Mouse (Mus musculus): ENCODE results near the gene Hecw2. TPM values are rescaled to one million over a fixed set of nuclear protein-coding genes. Genes with fewer than 3 reads are reported as not detected.
A peak's percentile ranks its signal among the peaks of the same experiment; 100 is the strongest.

The Hecw2 gene
- polyA plus RNA-seq, 1 experiment from 2014 or later = 1.2 TPM

DNA sequence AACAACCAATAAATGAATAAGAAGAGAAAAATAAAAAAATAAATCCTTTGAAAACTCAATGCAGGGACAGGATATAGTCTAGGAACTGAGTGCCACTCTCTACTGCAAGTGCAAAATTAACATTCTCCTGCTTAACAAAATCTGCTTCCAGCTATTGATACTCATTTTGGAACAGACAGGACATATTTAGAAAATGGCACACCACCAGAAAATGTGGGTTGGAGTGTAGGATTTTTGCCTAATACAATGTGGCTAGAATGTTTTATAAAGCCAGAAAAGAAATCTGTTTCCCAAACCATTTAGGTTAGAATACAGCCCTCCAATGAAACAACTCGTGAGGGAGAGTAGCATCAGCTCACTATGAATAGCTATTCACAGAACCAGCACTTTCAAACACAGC, 129.5 kb downstream of the Hecw2 start:
- ATAC-seq (ENCODE audit: low FRiP score, low TSS enrichment) = no peak
- H3K36me3 ChIP-seq (ENCODE audit: control insufficient read depth, insufficient read depth, low read length) = no peaks in the 10 kb centered on the region
- no peaks in the 10 kb centered on the region for H3K9me3 ChIP-seq (ENCODE audit: control insufficient read depth, low read length)
- no peak overlapping the region for H3K4me3 ChIP-seq (ENCODE audit: low read depth, low read length)
- no peak for DNase-seq (ENCODE audit: low spot score)
- H3K9ac ChIP-seq (ENCODE audit: low read length) = no peak overlapping the region
- TF ChIP-seq CTCF (IDR thresholded peaks at IDR 0.05; ENCODE audit: low read depth) (no peak), EP300 (optimal IDR thresholded peaks at IDR 0.05) (no peak)
- H3K4me2 ChIP-seq (replicated peaks; ENCODE audit: low read depth) = no peak overlapping the region
- H3K27me3 ChIP-seq (ENCODE audit: control insufficient read depth, insufficient read depth, low read length) = no peaks in the 10 kb centered on the region
- no peak overlapping the region for H3K27ac ChIP-seq (replicated peaks)
- 56% methylated on average over 1 of the region's 1 CpGs for WGBS
- H3K4me1 ChIP-seq (replicated peaks; ENCODE audit: control insufficient read depth, insufficient read depth) = no peaks in the 10 kb centered on the region

- Histone ChIP-seq H3K9me3 (ENCODE audit: control insufficient read depth, low read length) (no peaks in the 10 kb centered on the region), H3K27me3 (ENCODE audit: control insufficient read depth, insufficient read depth, low read length) (no peaks in the 10 kb centered on the region), H3K9ac (ENCODE audit: low read length) (no peak overlapping the region), H3K27ac (replicated peaks) (no peak overlapping the region), H3K4me2 (replicated peaks; ENCODE audit: low read depth) (no peak overlapping the region), H3K4me3 (ENCODE audit: low read depth, low read length) (no peak overlapping the region), H3K36me3 (ENCODE audit: control insufficient read depth, insufficient read depth, low read length) (no peaks in the 10 kb centered on the region), H3K4me1 (replicated peaks; ENCODE audit: control insufficient read depth, insufficient read depth) (no peaks in the 10 kb centered on the region)
- DNase-seq (ENCODE audit: low spot score) (no peak), ATAC-seq (ENCODE audit: low FRiP score, low TSS enrichment) (no peak)
- WGBS = 96% methylated on average over 2 of the region's 2 CpGs
- TF ChIP-seq CTCF (IDR thresholded peaks at IDR 0.05; ENCODE audit: low read depth) (no peak), EP300 (optimal IDR thresholded peaks at IDR 0.05) (no peak)
Observed at GRCm38 (mm10) chr1:54061078-54061477, 133.9 kb downstream of the Hecw2 start.

- Histone ChIP-seq H3K4me3 (ENCODE audit: low read depth, low read length) (no peak overlapping the region), H3K4me1 (replicated peaks; ENCODE audit: control insufficient read depth, insufficient read depth) (no peaks in the 10 kb centered on the region), H3K27ac (replicated peaks) (no peak overlapping the region), H3K9ac (ENCODE audit: low read length) (no peak overlapping the region), H3K9me3 (ENCODE audit: control insufficient read depth, low read length) (no peaks in the 10 kb centered on the region), H3K36me3 (ENCODE audit: control insufficient read depth, insufficient read depth, low read length) (no peaks in the 10 kb centered on the region), H3K27me3 (ENCODE audit: control insufficient read depth, insufficient read depth, low read length) (no peaks in the 10 kb centered on the region), H3K4me2 (replicated peaks; ENCODE audit: low read depth) (no peak overlapping the region)
- DNase-seq (ENCODE audit: low spot score) = no peak
- WGBS = 47% methylated on average over 1 of the region's 1 CpGs
- no peak for TF ChIP-seq EP300 (optimal IDR thresholded peaks at IDR 0.05)
- no peak for TF ChIP-seq CTCF (IDR thresholded peaks at IDR 0.05; ENCODE audit: low read depth)
- no peak for ATAC-seq (ENCODE audit: low FRiP score, low TSS enrichment)
Observed at GRCm38 (mm10) chr1:54059731-54060130, 135.2 kb downstream of the Hecw2 start.

- Histone ChIP-seq H3K27me3 (ENCODE audit: control insufficient read depth, insufficient read depth, low read length) (no peaks in the 10 kb centered on the region), H3K27ac (replicated peaks) (no peak overlapping the region)
- no peak for ATAC-seq (ENCODE audit: low FRiP score, low TSS enrichment)
Observed at GRCm38 (mm10) chr1:54052771-54053170, 142.2 kb downstream of the Hecw2 start.

DNA sequence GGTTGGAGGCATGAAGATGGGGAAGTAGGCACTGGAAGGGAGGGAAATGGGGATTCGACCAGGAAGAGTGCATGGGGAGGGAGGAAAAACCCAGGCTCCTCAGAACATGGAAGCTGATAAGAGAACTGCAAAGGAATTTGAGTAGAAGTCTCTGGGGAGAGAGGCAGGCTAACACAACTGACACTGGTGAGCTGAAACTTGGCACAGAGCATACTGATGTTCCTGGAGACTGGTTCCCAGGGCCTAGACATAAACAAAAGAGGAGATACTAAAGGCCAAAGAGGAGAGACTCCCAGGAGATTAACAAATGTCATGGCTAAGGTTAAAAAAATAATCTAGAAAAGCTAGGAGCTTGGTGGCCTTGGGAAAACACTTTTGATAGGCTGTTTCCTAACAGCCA, 148.0 kb downstream of the Hecw2 start:
- no peaks in the 10 kb centered on the region for H3K9me3 ChIP-seq (ENCODE audit: control insufficient read depth, low read length)
- WGBS = 62% methylated on average over 1 of the region's 1 CpGs
- no peak overlapping the region for H3K27ac ChIP-seq (replicated peaks)
- no peaks in the 10 kb centered on the region for H3K27me3 ChIP-seq (ENCODE audit: control insufficient read depth, insufficient read depth, low read length)
- no peak overlapping the region for H3K9ac ChIP-seq (ENCODE audit: low read length)
- H3K4me3 ChIP-seq (ENCODE audit: low read depth, low read length) = no peak overlapping the region
- H3K4me2 ChIP-seq (replicated peaks; ENCODE audit: low read depth) = no peak overlapping the region
- no peaks in the 10 kb centered on the region for H3K4me1 ChIP-seq (replicated peaks; ENCODE audit: control insufficient read depth, insufficient read depth)
- H3K36me3 ChIP-seq (ENCODE audit: control insufficient read depth, insufficient read depth, low read length) = no peaks in the 10 kb centered on the region
- no peak for ATAC-seq (ENCODE audit: low FRiP score, low TSS enrichment)
- no peak for DNase-seq (ENCODE audit: low spot score)
- TF ChIP-seq EP300 (optimal IDR thresholded peaks at IDR 0.05) (no peak), CTCF (IDR thresholded peaks at IDR 0.05; ENCODE audit: low read depth) (no peak)

More at GRCm38 (mm10) chr1:54052771-54053170, 142.2 kb downstream of the Hecw2 start:
- Histone ChIP-seq H3K4me2 (replicated peaks; ENCODE audit: low read depth) (no peak overlapping the region), H3K4me1 (replicated peaks; ENCODE audit: control insufficient read depth, insufficient read depth) (no peaks in the 10 kb centered on the region), H3K36me3 (ENCODE audit: control insufficient read depth, insufficient read depth, low read length) (no peaks in the 10 kb centered on the region), H3K9ac (ENCODE audit: low read length) (no peak overlapping the region), H3K9me3 (ENCODE audit: control insufficient read depth, low read length) (no peaks in the 10 kb centered on the region), H3K4me3 (ENCODE audit: low read depth, low read length) (no peak overlapping the region)
- TF ChIP-seq CTCF (IDR thresholded peaks at IDR 0.05; ENCODE audit: low read depth) = no peak
- no peak for TF ChIP-seq EP300 (optimal IDR thresholded peaks at IDR 0.05)
- no peak for DNase-seq (ENCODE audit: low spot score)

GRCm38 (mm10) chr1:54039062-54039461, 155.9 kb downstream of the Hecw2 start:
- DNase-seq (ENCODE audit: low spot score) = no peak
- H3K27me3 ChIP-seq (ENCODE audit: control insufficient read depth, insufficient read depth, low read length) = no peaks in the 10 kb centered on the region
- H3K36me3 ChIP-seq (ENCODE audit: control insufficient read depth, insufficient read depth, low read length) = no peaks in the 10 kb centered on the region
- no peak overlapping the region for H3K27ac ChIP-seq (replicated peaks)
- no peaks in the 10 kb centered on the region for H3K4me1 ChIP-seq (replicated peaks; ENCODE audit: control insufficient read depth, insufficient read depth)
- H3K9ac ChIP-seq (ENCODE audit: low read length) = no peak overlapping the region
- 26% methylated on average over 2 of the region's 2 CpGs for WGBS
- ATAC-seq (ENCODE audit: low FRiP score, low TSS enrichment) = no peak
- H3K4me2 ChIP-seq (replicated peaks; ENCODE audit: low read depth) = no peak overlapping the region
- no peak overlapping the region for H3K4me3 ChIP-seq (ENCODE audit: low read depth, low read length)
- H3K9me3 ChIP-seq (ENCODE audit: control insufficient read depth, low read length) = no peaks in the 10 kb centered on the region
- no peak for TF ChIP-seq EP300 (optimal IDR thresholded peaks at IDR 0.05)
- TF ChIP-seq CTCF (IDR thresholded peaks at IDR 0.05; ENCODE audit: low read depth) = peak; percentile 68
